Mouse (Mus musculus) cerebellum, adult 2 months (tissue): ENCODE results near the gene A3galt2.

ENCODE experiments used
- CTCF ChIP-seq: fragments of 200-500 bp; IDR thresholded peaks from 2 replicates; pipeline ENCODE4 v1.5.1; 2011; ENCODE audit warnings: low read depth, mild to moderate bottlenecking, control low read depth, low read length, moderate library complexity, borderline replicate concordance; ENCODE audit not compliant: insufficient read depth
- POLR2A ChIP-seq: fragments of 200-500 bp; IDR thresholded peaks from 2 replicates; pipeline ENCODE4 v1.6.1; 2011; ENCODE audit warnings: low read length, control low read depth, borderline replicate concordance; ENCODE audit not compliant: insufficient read depth

DNA sequence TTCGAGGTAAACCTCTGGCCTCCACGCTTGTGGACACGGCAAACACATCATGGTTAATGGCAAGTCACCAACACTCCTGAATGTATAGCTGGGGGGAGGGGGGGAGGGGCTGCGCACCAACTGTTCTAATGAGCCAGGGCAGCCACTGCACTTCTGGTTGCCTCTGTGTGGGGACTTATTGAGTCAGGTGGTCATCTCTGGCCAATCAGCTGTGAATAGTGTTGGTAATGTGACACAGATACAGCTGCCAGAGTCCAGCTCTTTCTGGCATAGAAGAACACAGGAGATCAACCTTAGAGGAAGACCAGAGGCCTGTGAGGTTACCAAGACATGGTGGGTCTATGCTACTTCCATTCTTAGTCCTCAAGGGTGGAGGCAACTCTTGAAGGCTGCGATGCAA is 15.5 kb downstream of the A3galt2 start:
- TF ChIP-seq CTCF (no peak), POLR2A (no peak)
